18 mouse cellular contexts compared by ENCODE assay signal in genomic region chr10:75065691-75066090, GRCm38 (mm10). TPM values are rescaled to one million over a fixed set of nuclear protein-coding genes. Genes with fewer than 3 reads are reported as not detected.
DNase-seq lines count a peak whose midpoint lies in the region; ATAC-seq and TF ChIP-seq lines count a peak whose summit lies in the region.
"Had no signal": no experiment of that assay in that cellular context is flagged by ENCODE, and none has a peak within 500 bp of the region (broad histone marks: within the 10 kb centered on the region; RNA-seq: fewer than 3 reads in every experiment).

No protein-coding gene starts in this region.

- TF ChIP-seq CTCF in testis, adult 2 months (IDR thresholded peaks at IDR 0.05; ENCODE audit: control insufficient read depth, insufficient read depth, insufficient replicate concordance, low read depth, low read length): no peak

- H3K36me3 ChIP-seq in forebrain, embryonic 16.5 days (ENCODE audit: control insufficient read depth, insufficient read depth): no peaks in the 10 kb centered on the region
- H3K36me3 ChIP-seq in forebrain, embryonic 10.5 days (replicated peaks): peaks cover 27% of the 10 kb centered on the region
- H3K36me3 ChIP-seq in testis, adult 2 months (ENCODE audit: control insufficient read depth, insufficient read depth, low read length): no peaks in the 10 kb centered on the region
- H3K36me3 ChIP-seq in midbrain, embryonic 15.5 days (replicated peaks): no peaks in the 10 kb centered on the region

- no peak overlapping the region for H3K4me3 ChIP-seq in forebrain, embryonic 16.5 days (replicated peaks; ENCODE audit: low read length)
- H3K4me3 ChIP-seq in forebrain, embryonic 10.5 days: no peak overlapping the region
- peak overlapping the region; percentile 39 for H3K4me3 ChIP-seq in testis, adult 2 months (ENCODE audit: control insufficient read depth, low read depth, low read length)
- H3K4me3 ChIP-seq in midbrain, embryonic 15.5 days: no peak overlapping the region
- H3K4me3 ChIP-seq: embryonic facial prominence, embryonic 13.5 days; heart, embryonic 10.5 days; layer of hippocampus, adult 2 months; limb, embryonic 13.5 days had no signal

- no peaks in the 10 kb centered on the region for H3K27me3 ChIP-seq in forebrain, embryonic 16.5 days (replicated peaks; ENCODE audit: control insufficient read depth, insufficient read depth, low read length)
- peaks cover 19% of the 10 kb centered on the region for H3K27me3 ChIP-seq in forebrain, embryonic 10.5 days (ENCODE audit: poor library complexity, severe bottlenecking)
- H3K27me3 ChIP-seq in testis, adult 2 months (ENCODE audit: control insufficient read depth, insufficient read depth, low read length): no peaks in the 10 kb centered on the region
- no peaks in the 10 kb centered on the region for H3K27me3 ChIP-seq in midbrain, embryonic 15.5 days (replicated peaks)
- H3K27me3 ChIP-seq: embryonic facial prominence, embryonic 13.5 days; limb, embryonic 13.5 days had no signal

- ATAC-seq in forebrain, embryonic 16.5 days: no peak
- ATAC-seq in midbrain, embryonic 15.5 days (replicated peaks): no peak
- ATAC-seq: intestine, embryonic 16.5 days had no signal

- peak overlapping the region; percentile 2; the same call in 1 of the 2 replicates for H3K4me2 ChIP-seq in forebrain, embryonic 16.5 days (ENCODE audit: low read length)
- peak overlapping the region; percentile 84; the same call in 1 of the 2 replicates for H3K4me2 ChIP-seq in midbrain, embryonic 15.5 days
- H3K4me2 ChIP-seq: embryonic facial prominence, embryonic 13.5 days; limb, embryonic 13.5 days had no signal

- H3K4me1 ChIP-seq in forebrain, embryonic 16.5 days (replicated peaks; ENCODE audit: control insufficient read depth, insufficient read depth, low read length): peaks cover 62% of the 10 kb centered on the region
- peaks cover 84% of the 10 kb centered on the region for H3K4me1 ChIP-seq in forebrain, embryonic 10.5 days
- peaks cover 24% of the 10 kb centered on the region for H3K4me1 ChIP-seq in testis, adult 2 months (ENCODE audit: control insufficient read depth, insufficient read depth, low read length)
- peaks cover 72% of the 10 kb centered on the region for H3K4me1 ChIP-seq in midbrain, embryonic 15.5 days

- WGBS in forebrain, embryonic 16.5 days: 73% methylated on average over 6 of the region's 6 CpGs
- WGBS in forebrain, embryonic 10.5 days: 77% methylated on average over 6 of the region's 6 CpGs
- 80% methylated on average over 6 of the region's 6 CpGs for WGBS in midbrain, embryonic 15.5 days

- H3K27ac ChIP-seq in forebrain, embryonic 16.5 days (ENCODE audit: low read length): no peak overlapping the region
- no peak overlapping the region for H3K27ac ChIP-seq in forebrain, embryonic 10.5 days
- no peak overlapping the region for H3K27ac ChIP-seq in testis, adult 2 months (ENCODE audit: control insufficient read depth, insufficient read depth, low read depth, low read length)
- H3K27ac ChIP-seq in midbrain, embryonic 15.5 days: no peak overlapping the region
- H3K27ac ChIP-seq: embryonic facial prominence, embryonic 13.5 days; heart, embryonic 10.5 days; limb, embryonic 13.5 days had no signal

- H3K9ac ChIP-seq in forebrain, embryonic 16.5 days (replicated peaks; ENCODE audit: low read depth, low read length): no peak overlapping the region
- no peak overlapping the region for H3K9ac ChIP-seq in midbrain, embryonic 15.5 days
- H3K9ac ChIP-seq: embryonic facial prominence, embryonic 13.5 days; limb, embryonic 13.5 days had no signal

- DNase-seq in forebrain, embryonic 10.5 days (ENCODE audit: extremely low spot score, low spot score): no peak
- no peak for DNase-seq in testis, postnatal 10 days (ENCODE audit: low spot score)
- no peak for DNase-seq in spleen, adult 12 weeks (ENCODE audit: low spot score)
- DNase-seq in urinary bladder, postnatal 25 days (ENCODE audit: low spot score): no peak
- DNase-seq in liver: no peak
- DNase-seq: cerebellum, adult 11 months; gastrocnemius, postnatal 25 days; lung, postnatal 36 days had no signal

- TF ChIP-seq POLR2A in testis, adult 2 months (IDR thresholded peaks at IDR 0.05; ENCODE audit: control insufficient read depth, low read depth, low read length): no peak

- no peaks in the 10 kb centered on the region for H3K9me3 ChIP-seq in forebrain, embryonic 16.5 days (ENCODE audit: control insufficient read depth, low read length)
- H3K9me3 ChIP-seq in forebrain, embryonic 10.5 days: no peaks in the 10 kb centered on the region
- H3K9me3 ChIP-seq in midbrain, embryonic 15.5 days: no peaks in the 10 kb centered on the region
- H3K9me3 ChIP-seq: embryonic facial prominence, embryonic 13.5 days; heart, embryonic 10.5 days; limb, embryonic 13.5 days had no signal

RNA-seq across cellular contexts. Expression of gene Bcr, which starts 5.3 kb away (rescaled TPM):
- 14.8 and 17.6 TPM in 2 replicates for polyA plus RNA-seq in forebrain, embryonic 16.5 days (2015; fragmentation: Nextera tagmentation; extraction: Ambion mirVana)
- 6.2 and 7.3 TPM in 2 replicates for polyA plus RNA-seq in forebrain, embryonic 10.5 days (2016; fragmentation: Nextera tagmentation; extraction: Ambion mirVana)
- polyA plus RNA-seq in testis, adult 2 months (2012; rRNA removed): 11.7 and 15.0 TPM in 2 replicates
- polyA plus RNA-seq in midbrain, embryonic 15.5 days (2015; fragmentation: Nextera tagmentation; extraction: Ambion mirVana): 17.9 and 19.2 TPM in 2 replicates

RNA-seq across cellular contexts. Expression of gene Rab36, which starts 28.8 kb away (rescaled TPM):
- 14.3 and 16.8 TPM in 2 replicates for polyA plus RNA-seq in forebrain, embryonic 16.5 days (2015; fragmentation: Nextera tagmentation; extraction: Ambion mirVana)
- polyA plus RNA-seq in forebrain, embryonic 10.5 days (2016; fragmentation: Nextera tagmentation; extraction: Ambion mirVana): 10.9 and 12.7 TPM in 2 replicates
- polyA plus RNA-seq in testis, adult 2 months (2012; rRNA removed): 29.3 and 35.3 TPM in 2 replicates
- 22.2 and 23.2 TPM in 2 replicates for polyA plus RNA-seq in midbrain, embryonic 15.5 days (2015; fragmentation: Nextera tagmentation; extraction: Ambion mirVana)

RNA-seq across cellular contexts. Expression of gene Rsph14, which starts 33.3 kb away (rescaled TPM):
- polyA plus RNA-seq in forebrain, embryonic 16.5 days (2015; fragmentation: Nextera tagmentation; extraction: Ambion mirVana): 0.27 and 0.77 TPM in 2 replicates
- not detected in 2 replicates for polyA plus RNA-seq in forebrain, embryonic 10.5 days (2016; fragmentation: Nextera tagmentation; extraction: Ambion mirVana)
- 43.2 and 43.4 TPM in 2 replicates for polyA plus RNA-seq in testis, adult 2 months (2012; rRNA removed)
- 0.54 and 1.5 TPM in 2 replicates for polyA plus RNA-seq in midbrain, embryonic 15.5 days (2015; fragmentation: Nextera tagmentation; extraction: Ambion mirVana)
- polyA plus RNA-seq: embryonic facial prominence, embryonic 13.5 days; heart, embryonic 10.5 days; intestine, embryonic 16.5 days; kidney, embryonic 16.5 days; limb, embryonic 13.5 days; liver, embryonic 16.5 days had no signal

Comparison
In these comparisons a context has a peak if more than half of its experiments do, and no peak if none do; other contexts are left out.
1. RNA of gene Rsph14, which starts 33.3 kb away (polyA plus RNA-seq): 43.2 to 43.4 TPM in testis, adult 2 months; 0.54 to 1.5 TPM in midbrain, embryonic 15.5 days, 0.27 to 0.77 TPM in forebrain, embryonic 16.5 days and not detected in forebrain, embryonic 10.5 days; every median in the first group is over 10 times any median in the second.